Mouse (Mus musculus) ES-Bruce4 (cell line): Measurements from ENCODE around the gene Qars.
A peak's percentile ranks its signal among the peaks of the same experiment; 100 is the strongest.

Experiments
- CTCF ChIP-seq: IDR thresholded peaks from one replicate; pipeline ENCODE4 v1.8.1; 2011; ENCODE audit warnings: low read depth, low read length
- EP300 ChIP-seq: IDR thresholded peaks from 2 replicates; pipeline ENCODE4 v1.6.1; 2011; ENCODE audit warnings: low read depth, low read length; ENCODE audit not compliant: insufficient read depth
- POLR2A ChIP-seq: IDR thresholded peaks from one replicate; pipeline ENCODE4 v1.8.1; 2011; ENCODE audit warnings: low read length; ENCODE audit not compliant: insufficient read depth

DNA sequence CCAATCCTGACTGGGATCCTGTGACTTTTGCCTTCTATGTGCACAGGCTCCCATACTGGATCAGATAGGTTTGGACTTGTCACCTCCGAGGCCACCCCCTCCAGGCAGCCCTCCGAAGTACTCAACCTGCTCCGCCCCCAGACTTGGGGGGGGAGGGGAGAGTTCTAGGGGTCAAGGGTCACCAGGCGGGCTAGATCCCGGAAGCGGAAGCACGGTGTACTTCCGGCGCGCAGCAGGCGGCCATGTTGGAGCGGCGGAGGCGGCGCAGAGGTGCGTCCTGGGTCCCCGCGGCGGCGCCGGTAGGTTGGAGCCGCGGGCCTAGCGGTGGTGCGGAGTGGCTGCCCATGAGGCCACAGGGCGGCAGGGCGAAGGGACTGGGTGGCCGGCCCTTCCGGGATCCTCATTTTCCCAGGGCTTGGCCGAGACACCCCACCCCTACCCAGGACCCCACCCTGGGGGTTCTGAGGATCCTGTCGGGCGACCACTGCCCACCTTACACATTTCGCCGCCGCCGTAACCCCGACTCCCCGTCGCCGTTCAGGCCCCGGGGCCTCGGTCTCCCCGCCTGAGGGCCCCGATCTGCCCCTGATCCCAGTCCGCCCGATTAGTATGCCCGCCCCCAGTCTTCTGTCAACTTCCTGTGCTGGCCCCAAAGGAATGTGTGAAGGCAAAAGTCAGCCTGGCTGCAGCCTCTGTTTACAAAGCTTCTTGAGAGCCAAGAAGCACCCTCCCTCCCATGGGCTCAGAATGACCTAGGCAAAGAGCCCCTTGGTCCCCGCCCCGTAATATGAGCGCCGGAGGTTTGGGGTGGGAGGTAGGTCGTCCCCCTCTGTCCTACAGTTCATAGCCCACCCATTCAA, 47.0 kb upstream of the Qars start, which contains the start of gene Ccdc71:
- TF ChIP-seq CTCF (no peak), POLR2A (peak; percentile 8), EP300 (0 out of 2 replicates have a peak, but pooled peaks have one; percentile 18)
